Mouse (Mus musculus) adrenal gland, postnatal 10 days (tissue): Measurements from ENCODE around the gene Tacr3. TPM values are rescaled to one million over a fixed set of nuclear protein-coding genes. Genes with fewer than 3 reads are reported as not detected.

Experiments used
- DNase-seq: peaks from one replicate; pipeline ENCODE4 v3.0.0; 2021; ENCODE audit warnings: mixed read lengths
- long read RNA-seq, 2 experiments: library from polyadenylated mRNA; stranded (forward); transcript quantifications; one replicate each; pipeline ENCODE4 v2.0.0; 2021
- total RNA-seq, 2 experiments: library from RNA; stranded (reverse); gene quantifications; 2 replicates each; pipeline ENCODE4 v1.2.3; 2021

The Tacr3 gene
- not detected for total RNA-seq
- long read RNA-seq, experiment 1: 0 reads
- long read RNA-seq, experiment 2, partial matches to known transcripts: 0 of 1 reads
- long read RNA-seq, experiment 2, other reads (novel, unspliced or antisense): 1 of 1 reads

DNA sequence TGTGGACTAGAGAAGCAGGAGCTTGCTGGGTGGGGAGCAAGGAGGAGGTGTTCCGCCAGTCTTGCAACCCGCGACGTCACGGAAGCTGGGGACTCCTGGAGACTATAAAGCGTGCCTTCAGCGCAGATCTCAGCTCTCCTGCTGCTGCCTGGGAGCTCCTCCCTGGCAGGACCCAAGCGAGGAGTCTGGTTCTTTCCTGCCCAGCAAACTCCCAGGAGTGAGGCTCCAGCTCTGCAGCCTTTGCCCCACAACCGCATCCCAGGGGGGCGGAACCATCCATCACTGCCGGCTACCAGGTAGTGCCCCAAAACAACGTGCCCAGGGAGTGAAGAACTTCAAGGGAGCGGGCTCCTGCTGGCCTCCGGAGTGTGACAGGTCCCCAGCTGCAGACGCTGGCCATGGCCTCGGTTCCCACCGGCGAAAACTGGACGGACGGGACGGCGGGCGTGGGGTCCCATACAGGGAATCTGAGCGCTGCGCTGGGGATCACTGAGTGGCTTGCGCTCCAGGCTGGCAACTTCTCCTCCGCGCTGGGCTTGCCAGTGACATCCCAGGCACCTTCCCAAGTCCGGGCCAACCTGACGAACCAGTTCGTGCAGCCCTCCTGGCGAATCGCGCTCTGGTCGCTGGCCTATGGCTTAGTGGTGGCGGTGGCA, at the start of gene Tacr3:
Tacr3 (plus strand) TSS at position 133 of the 656 bp plus-strand sequence.
- peak; percentile 5 for DNase-seq

DNA sequence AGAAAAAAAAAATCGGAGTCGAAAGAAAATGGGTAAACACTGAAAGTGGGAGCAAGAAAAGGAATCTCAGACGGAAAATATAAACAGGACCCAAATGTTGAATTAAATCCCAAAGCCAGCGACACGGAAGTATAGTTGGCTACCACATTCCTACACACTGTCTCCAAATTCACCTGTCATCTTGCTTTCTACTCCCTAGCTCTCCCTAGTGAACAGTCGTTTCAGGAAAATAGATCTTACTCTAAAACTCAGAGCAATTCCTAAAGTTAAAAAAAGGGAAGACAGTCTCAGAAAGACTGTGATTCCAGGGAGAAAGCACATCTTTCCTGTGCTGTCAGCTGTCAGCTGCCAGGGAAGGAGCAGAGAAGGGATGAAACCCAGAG, 324 bp upstream of the Tacr3 start:
- no peak for DNase-seq

DNA sequence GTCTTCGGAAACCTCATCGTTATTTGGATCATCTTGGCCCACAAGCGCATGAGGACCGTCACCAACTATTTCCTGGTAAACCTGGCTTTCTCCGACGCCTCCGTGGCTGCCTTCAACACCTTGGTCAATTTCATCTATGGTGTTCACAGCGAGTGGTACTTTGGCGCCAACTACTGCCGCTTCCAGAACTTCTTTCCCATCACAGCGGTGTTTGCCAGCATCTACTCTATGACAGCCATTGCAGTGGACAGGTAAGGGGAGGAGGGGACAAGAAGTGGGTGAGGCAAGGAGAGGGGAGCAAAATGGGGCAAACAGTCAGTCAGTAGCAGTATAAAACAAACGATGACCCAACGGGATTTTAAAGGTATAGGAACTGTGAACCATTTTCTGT, 719 bp downstream of the Tacr3 start:
- no peak for DNase-seq

DNA sequence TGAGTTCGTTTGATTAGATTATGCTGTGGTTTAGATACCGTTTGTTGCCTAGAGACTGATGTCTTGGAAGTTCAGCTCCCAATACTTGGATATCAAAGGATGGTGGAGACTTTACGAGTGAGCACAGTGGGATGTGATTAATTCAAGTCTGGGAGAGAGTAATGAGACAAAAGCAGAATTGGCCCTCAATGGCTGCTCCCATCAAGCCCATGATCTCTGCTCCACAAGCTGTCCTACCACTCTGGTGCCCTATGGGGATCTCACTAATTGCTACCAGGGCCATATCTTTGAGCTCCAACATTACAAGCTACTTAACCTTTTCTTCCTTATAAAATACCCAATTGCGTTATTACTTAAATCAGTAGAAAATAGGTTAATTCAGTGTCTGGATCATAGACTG, 22.5 kb downstream of the Tacr3 start:
- no peak for DNase-seq

DNA sequence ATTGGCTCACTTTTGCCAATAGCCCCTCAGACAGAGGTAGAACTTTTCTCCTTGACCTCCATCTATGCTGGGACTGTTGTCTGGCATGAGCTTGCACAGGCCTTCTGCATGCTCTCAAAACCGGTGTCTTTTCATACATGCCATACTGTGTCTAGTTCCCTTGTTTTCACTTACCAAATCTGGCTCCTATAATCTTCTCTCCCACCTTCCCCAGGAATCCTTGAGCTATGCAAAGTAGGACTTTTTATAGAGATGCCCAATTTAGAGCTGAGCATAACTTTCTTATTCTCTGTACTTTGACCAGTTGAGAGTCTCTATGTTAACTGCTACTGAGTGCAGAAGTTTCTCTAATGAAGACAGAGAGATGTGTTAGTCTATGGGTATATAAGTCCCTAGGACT, 48.9 kb downstream of the Tacr3 start:
- no peak for DNase-seq

DNA sequence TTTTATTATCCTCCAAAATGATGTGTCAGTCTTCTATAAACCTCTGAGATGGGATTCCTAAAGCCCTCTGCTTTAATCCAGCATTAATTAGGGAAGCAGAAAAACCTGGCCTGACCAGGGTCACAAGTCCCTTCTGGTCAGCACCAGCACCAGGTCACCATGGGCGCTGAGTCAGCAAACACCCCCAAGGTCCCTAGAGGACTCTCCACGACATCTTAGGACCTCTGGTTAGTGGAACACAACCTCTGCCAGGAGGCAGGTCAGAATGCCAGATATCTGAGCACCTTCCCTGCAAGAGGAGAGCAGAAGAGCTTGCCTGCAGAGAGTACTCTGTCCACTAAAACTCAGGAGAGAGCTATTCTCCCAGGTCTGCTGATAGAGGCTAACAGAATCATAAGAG, 67.0 kb downstream of the Tacr3 start:
- DNase-seq: no peak

DNA sequence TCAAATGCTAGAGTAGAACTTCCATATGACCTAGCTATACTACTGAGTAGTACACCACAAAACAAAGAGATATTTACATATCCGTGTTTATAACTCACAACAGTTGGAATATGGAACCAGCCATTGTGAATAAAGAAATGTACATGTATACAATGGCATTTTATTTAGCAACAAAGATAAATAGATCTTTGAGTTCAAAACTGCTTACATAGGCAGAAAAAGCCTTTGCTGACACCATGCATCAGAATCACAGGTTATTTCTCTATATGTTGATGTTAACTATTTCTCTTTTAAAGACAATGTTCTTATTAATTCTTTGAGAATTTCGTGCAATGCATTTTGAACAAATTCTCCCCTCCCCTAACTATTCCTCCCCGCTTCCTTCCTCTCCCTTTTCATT, 80.1 kb downstream of the Tacr3 start:
- no peak for DNase-seq

DNA sequence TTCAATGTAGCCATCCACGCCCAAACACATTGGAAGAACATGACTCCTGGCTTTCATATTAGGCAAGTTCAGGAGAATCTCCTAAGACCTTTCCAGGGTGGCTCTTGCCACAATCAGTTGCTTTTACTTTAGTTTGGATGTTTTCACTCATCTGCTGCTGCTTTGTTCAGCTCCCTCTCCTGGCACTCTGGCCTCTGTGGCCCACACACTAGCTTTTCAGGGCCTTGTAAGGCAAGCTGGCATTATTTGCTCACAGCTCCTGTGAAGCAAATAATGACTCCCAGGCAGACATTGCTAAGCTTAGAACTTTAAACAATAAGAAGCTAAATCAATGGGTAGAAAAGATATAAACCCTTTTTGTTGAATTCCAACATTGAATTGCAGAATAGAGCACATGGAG, 105.9 kb downstream of the Tacr3 start:
- DNase-seq: no peak

DNA sequence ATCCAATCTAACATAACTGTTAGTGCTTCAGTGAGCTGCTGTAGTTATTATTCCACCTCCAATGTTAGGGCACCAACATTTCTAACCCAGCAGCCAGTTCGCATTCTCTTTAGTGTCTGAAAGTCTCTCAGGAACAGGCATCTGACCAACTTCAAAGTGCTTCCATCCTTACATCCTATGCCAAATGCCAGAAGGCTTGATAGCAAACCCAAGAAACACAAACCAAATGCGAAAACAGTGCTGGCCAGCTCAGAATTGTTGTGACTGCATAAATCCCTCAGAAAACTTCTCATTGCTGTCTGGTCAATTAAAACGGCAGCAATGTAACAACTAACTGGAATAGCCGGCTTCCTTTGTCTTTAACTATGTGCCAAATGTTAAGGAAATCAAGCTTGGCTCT, 106.7 kb downstream of the Tacr3 start:
- no peak for DNase-seq

DNA sequence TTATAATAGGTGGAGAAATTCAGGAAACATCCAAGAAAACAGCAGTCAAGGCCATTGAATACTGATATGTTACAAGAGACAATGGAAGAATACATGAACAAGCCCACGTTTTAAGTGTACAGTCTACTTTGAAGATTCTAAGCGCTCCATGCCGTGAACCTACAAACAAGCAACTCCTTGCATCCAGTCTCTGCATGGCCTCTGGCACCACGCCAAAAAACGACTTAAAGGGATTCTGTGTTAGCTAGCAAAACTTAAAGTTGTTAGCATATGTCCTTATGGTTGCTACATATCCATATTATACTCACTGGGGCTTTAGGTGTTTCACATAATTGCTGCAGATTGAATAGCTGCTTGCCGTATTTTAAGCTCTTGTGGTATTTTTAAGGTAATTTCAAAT, 134.7 kb downstream of the Tacr3 start:
- no peak for DNase-seq

DNA sequence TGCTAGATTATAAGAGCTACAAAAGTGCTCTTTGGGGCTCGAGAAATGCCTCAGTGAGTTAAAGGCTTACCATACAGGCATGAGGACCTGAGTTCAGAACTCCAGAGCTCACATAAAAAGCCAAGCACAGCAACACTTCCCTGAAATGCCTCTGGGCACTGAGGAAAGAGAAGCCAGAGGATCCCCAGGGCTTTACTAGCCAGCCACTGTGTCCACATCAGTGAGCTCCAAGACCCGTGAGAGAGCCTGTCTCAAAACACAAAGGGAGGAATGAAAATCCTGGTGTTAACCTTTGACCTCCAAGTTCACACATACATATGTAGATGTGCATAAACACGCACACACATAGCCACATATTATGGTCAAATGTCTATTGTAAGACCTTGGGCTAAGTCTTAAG, 150.1 kb downstream of the Tacr3 start:
- no peak for DNase-seq

DNA sequence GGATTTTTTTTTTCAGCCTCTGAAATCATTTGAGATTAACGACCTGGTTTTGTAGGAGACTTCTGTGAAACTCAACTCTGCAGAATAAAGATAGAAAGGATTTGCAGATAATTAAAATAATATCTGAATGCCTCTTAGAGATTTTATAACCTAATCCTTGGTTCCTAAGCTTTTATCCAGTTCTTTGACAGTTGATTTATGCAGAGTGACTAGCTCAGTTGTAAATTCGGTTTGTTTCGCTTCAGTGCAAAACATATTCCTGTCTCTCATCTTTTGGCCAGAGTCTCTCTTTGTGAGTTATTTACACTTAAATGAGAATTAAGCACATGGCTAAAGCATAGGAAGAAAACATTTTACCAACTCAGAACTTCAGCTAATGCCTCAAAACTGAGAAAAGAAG, 151.3 kb downstream of the Tacr3 start:
- no peak for DNase-seq
